Mouse (Mus musculus): ENCODE data around the gene Flrt1. TPM values are rescaled to one million over a fixed set of nuclear protein-coding genes. Genes with fewer than 3 reads are reported as not detected.
A peak's percentile ranks its signal among the peaks of the same experiment; 100 is the strongest.

The Flrt1 gene
- polyA plus RNA-seq, 1 experiment = 0.51 TPM

GRCm38 (mm10) chr19:7103349-7103992 lies 2.1 kb downstream of the Flrt1 start:
- H3K27me3 ChIP-seq (ENCODE audit: control insufficient read depth, insufficient read depth, low read length, poor library complexity, severe bottlenecking) = no peaks in the 10 kb centered on the region
- H3K4me1 ChIP-seq (ENCODE audit: control insufficient read depth, insufficient read depth, low read length) = no peaks in the 10 kb centered on the region
- no peaks in the 10 kb centered on the region for H3K36me3 ChIP-seq (ENCODE audit: control insufficient read depth, insufficient read depth, low read length, poor library complexity, severe bottlenecking)
- no peak overlapping the region for H3K27ac ChIP-seq (ENCODE audit: insufficient read depth, low read length)
- H3K9me3 ChIP-seq (replicated peaks; ENCODE audit: control insufficient read depth, insufficient read depth, low read length, poor library complexity, severe bottlenecking) = no peaks in the 10 kb centered on the region
- H3K9ac ChIP-seq (ENCODE audit: low read depth, poor library complexity, severe bottlenecking) = no peak overlapping the region; the same call in 1 of the 2 replicates
- peak overlapping the region; percentile 48 for H3K4me3 ChIP-seq (ENCODE audit: low read depth, low read length)
- TF ChIP-seq POLR2A (IDR thresholded peaks at IDR 0.05; ENCODE audit: insufficient read depth, low read length) = no peak
- no peak for TF ChIP-seq CTCF (IDR thresholded peaks at IDR 0.05; ENCODE audit: low read depth, low read length)
- TF ChIP-seq EP300 (IDR thresholded peaks at IDR 0.05; ENCODE audit: insufficient read depth, low read depth, low read length) = no peak

DNA sequence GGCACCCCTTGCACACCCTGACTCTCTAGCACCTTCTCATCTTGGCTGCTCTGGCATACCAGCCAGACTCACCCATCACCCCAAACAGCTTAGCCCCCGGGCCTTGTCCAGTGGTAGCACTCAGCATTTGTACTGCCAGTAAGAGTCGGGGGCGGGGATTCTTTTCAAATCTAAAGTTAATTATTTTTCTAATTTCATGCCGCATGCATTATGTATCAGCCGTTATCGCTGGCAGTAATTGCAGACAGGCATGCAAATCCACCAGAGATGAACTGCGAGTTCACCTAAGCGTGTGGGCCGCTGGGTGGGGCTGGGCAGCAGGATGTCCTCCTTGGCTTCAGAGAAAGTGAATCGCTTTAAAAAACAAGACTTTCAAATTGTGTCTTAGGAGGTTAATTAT lies 3.5 kb downstream of the Flrt1 start:
- H3K9me3 ChIP-seq (replicated peaks; ENCODE audit: control insufficient read depth, insufficient read depth, low read length, poor library complexity, severe bottlenecking) = no peaks in the 10 kb centered on the region
- H3K36me3 ChIP-seq (ENCODE audit: control insufficient read depth, insufficient read depth, low read length, poor library complexity, severe bottlenecking) = no peaks in the 10 kb centered on the region
- no peaks in the 10 kb centered on the region for H3K4me1 ChIP-seq (ENCODE audit: control insufficient read depth, insufficient read depth, low read length)
- TF ChIP-seq CTCF (IDR thresholded peaks at IDR 0.05; ENCODE audit: low read depth, low read length) (no peak), EP300 (IDR thresholded peaks at IDR 0.05; ENCODE audit: insufficient read depth, low read depth, low read length) (no peak), POLR2A (IDR thresholded peaks at IDR 0.05; ENCODE audit: insufficient read depth, low read length) (no peak)
- no peaks in the 10 kb centered on the region for H3K27me3 ChIP-seq (ENCODE audit: control insufficient read depth, insufficient read depth, low read length, poor library complexity, severe bottlenecking)
- no peak overlapping the region for H3K9ac ChIP-seq (ENCODE audit: low read depth, poor library complexity, severe bottlenecking)
- H3K27ac ChIP-seq (ENCODE audit: insufficient read depth, low read length) = no peak overlapping the region
- no peak overlapping the region for H3K4me3 ChIP-seq (ENCODE audit: low read depth, low read length)

DNA sequence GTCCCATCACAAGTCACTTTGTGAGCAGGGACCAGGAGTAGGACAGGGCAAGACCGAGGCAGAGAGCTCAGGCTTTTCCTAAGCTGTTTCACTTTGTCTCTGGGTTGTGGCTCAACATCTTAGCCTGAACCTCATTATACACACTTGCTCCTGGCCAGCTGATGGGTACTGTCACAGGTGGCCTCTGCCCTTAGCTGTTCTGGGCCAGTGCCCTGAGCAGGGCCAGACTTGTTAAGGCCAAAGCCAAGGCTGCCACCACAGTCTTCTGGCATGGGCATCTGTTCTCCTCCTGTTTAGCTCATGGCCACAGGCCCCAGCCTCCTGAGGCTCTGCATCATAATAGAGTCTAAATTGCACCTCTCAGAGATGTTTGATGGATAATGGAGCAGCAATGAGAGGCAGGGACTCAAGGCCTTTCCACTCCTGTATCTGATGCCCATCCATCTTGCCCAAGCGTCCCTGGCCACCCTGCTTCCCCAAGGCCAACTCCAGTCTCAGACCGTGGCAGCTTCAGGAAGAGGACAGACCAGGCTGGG lies 5.8 kb downstream of the Flrt1 start:
- Histone ChIP-seq H3K9me3 (replicated peaks; ENCODE audit: control insufficient read depth, insufficient read depth, low read length, poor library complexity, severe bottlenecking) (no peaks in the 10 kb centered on the region), H3K27ac (ENCODE audit: insufficient read depth, low read length) (no peak overlapping the region), H3K4me1 (ENCODE audit: control insufficient read depth, insufficient read depth, low read length) (peaks cover 5% of the 10 kb centered on the region), H3K4me3 (ENCODE audit: low read depth, low read length) (no peak overlapping the region), H3K27me3 (ENCODE audit: control insufficient read depth, insufficient read depth, low read length, poor library complexity, severe bottlenecking) (no peaks in the 10 kb centered on the region), H3K36me3 (ENCODE audit: control insufficient read depth, insufficient read depth, low read length, poor library complexity, severe bottlenecking) (no peaks in the 10 kb centered on the region), H3K9ac (ENCODE audit: low read depth, poor library complexity, severe bottlenecking) (no peak overlapping the region)
- TF ChIP-seq POLR2A (IDR thresholded peaks at IDR 0.05; ENCODE audit: insufficient read depth, low read length) (no peak), EP300 (IDR thresholded peaks at IDR 0.05; ENCODE audit: insufficient read depth, low read depth, low read length) (no peak), CTCF (IDR thresholded peaks at IDR 0.05; ENCODE audit: low read depth, low read length) (no peak)

DNA sequence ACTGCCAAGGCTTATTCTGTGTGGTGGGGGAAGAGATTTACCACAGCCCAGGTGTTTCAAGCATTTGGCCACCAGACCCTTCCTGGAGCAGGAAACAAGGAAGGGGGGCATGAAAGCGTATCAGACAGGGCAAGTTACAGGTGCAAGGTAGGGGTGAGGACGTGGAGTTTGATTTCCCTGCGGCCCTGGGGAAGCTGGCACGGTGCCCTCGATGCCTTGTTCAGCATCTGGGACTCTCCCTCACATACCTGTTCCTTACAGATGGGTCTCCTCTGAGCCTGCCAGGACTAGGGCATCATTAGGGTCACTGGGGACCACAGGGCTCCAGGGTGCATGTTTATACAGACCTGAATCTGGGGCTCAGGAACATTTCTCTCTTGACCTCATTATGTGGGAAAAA lies 12.8 kb downstream of the Flrt1 start:
- H3K27me3 ChIP-seq (ENCODE audit: control insufficient read depth, insufficient read depth, low read length, poor library complexity, severe bottlenecking) = no peaks in the 10 kb centered on the region
- no peak overlapping the region for H3K27ac ChIP-seq (ENCODE audit: insufficient read depth, low read length)
- no peak overlapping the region for H3K4me3 ChIP-seq (ENCODE audit: low read depth, low read length)
- H3K9me3 ChIP-seq (replicated peaks; ENCODE audit: control insufficient read depth, insufficient read depth, low read length, poor library complexity, severe bottlenecking) = no peaks in the 10 kb centered on the region
- no peak overlapping the region for H3K9ac ChIP-seq (ENCODE audit: low read depth, poor library complexity, severe bottlenecking)
- TF ChIP-seq EP300 (IDR thresholded peaks at IDR 0.05; ENCODE audit: insufficient read depth, low read depth, low read length) (no peak), CTCF (IDR thresholded peaks at IDR 0.05; ENCODE audit: low read depth, low read length) (no peak), POLR2A (IDR thresholded peaks at IDR 0.05; ENCODE audit: insufficient read depth, low read length) (no peak)
- no peaks in the 10 kb centered on the region for H3K36me3 ChIP-seq (ENCODE audit: control insufficient read depth, insufficient read depth, low read length, poor library complexity, severe bottlenecking)
- peaks cover 7% of the 10 kb centered on the region for H3K4me1 ChIP-seq (ENCODE audit: control insufficient read depth, insufficient read depth, low read length)

GRCm38 (mm10) chr19:7091448-7092050 lies 14.0 kb downstream of the Flrt1 start:
- Histone ChIP-seq H3K4me1 (ENCODE audit: control insufficient read depth, insufficient read depth, low read length) (peaks cover 7% of the 10 kb centered on the region), H3K36me3 (ENCODE audit: control insufficient read depth, insufficient read depth, low read length, poor library complexity, severe bottlenecking) (no peaks in the 10 kb centered on the region), H3K9me3 (replicated peaks; ENCODE audit: control insufficient read depth, insufficient read depth, low read length, poor library complexity, severe bottlenecking) (no peaks in the 10 kb centered on the region), H3K27me3 (ENCODE audit: control insufficient read depth, insufficient read depth, low read length, poor library complexity, severe bottlenecking) (no peaks in the 10 kb centered on the region), H3K4me3 (ENCODE audit: low read depth, low read length) (no peak overlapping the region), H3K9ac (ENCODE audit: low read depth, poor library complexity, severe bottlenecking) (no peak overlapping the region), H3K27ac (ENCODE audit: insufficient read depth, low read length) (no peak overlapping the region)
- no peak for TF ChIP-seq EP300 (IDR thresholded peaks at IDR 0.05; ENCODE audit: insufficient read depth, low read depth, low read length)
- no peak for TF ChIP-seq POLR2A (IDR thresholded peaks at IDR 0.05; ENCODE audit: insufficient read depth, low read length)

Data from ES-Bruce4 (cell line).